Mouse (Mus musculus) mesoderm, embryonic 11.5 days (tissue): ENCODE data around the gene Ptprm.

Source experiments
- DNase-seq: peaks from one replicate; pipeline ENCODE4 v3.0.0-alpha.2; 2012; ENCODE audit warnings: low read depth, low spot score

Gene Ptprm

DNA sequence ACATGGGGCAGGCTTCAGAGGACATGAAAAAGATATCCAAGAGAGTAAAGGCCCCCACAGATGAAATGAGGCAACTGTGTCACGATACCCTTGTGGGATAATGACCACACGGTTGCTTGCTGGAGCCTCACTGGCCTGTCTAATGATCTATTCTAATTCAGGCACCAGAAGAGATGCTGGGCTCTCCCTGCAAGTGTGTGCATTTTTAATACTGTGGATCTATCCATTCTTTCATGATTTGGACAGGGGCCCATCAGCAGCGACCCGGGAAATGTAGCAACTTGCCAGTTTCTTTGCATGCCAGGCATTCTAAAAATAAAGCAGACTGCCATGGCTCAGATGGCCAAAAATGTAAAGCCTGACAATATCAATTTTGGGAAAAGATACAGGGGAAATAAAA is 280.7 kb downstream of the Ptprm start:
- DNase-seq, result no peak

DNA sequence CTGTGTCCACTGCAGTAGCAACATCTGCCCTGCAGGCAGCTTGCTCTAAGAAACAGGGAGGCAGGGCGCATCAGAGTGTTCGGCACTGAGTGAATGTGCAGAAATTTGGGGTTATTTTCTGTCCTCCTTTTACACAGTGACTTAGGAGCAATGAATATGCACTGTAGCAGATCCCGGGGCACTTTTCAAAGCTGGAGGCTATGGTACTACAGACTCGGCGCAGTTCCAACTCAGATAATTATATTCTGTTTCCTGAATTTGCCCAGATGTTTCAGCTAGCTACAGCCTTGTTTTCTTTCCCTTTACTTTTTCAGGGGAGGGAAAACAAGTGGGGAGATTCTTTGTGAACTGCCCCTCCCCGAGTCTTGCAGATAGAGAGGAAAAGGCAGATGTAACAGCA is 281.1 kb downstream of the Ptprm start:
- DNase-seq, result no peak

DNA sequence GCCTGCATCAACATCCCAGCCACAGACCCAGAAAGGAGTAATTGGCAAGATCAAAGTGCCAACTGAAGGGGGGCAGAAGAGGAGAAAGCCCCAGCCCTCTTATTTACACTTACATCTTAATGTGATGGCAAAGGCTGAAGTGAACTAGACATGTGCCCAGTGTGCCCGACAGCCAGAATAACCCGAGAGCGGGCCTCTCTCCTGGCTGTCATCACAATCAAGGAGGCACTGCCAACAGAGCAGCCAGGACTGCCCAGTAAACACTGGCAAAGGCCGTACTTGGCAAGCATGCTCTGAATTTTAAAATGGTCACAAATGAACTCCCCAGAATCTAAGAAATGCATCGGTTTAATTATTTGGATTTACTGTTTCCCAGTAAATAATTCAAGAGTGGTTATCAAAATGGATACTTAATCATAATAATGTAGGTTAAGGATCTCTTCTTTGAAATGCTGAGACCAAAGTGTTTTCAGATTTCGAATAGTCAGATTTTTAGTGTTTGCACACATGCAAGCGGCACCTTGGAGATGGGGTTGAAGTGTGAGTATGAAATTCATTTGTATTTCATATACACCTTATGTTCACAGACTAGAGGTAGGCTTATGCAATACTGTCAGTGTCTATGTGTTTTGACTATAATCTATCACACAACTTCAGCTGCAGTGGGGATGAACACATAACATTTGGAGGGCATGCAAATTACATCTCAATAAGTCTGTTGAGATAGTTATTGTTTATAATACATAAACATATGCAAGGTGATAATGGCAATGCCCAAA is 282.8 kb downstream of the Ptprm start:
- no peak for DNase-seq

DNA sequence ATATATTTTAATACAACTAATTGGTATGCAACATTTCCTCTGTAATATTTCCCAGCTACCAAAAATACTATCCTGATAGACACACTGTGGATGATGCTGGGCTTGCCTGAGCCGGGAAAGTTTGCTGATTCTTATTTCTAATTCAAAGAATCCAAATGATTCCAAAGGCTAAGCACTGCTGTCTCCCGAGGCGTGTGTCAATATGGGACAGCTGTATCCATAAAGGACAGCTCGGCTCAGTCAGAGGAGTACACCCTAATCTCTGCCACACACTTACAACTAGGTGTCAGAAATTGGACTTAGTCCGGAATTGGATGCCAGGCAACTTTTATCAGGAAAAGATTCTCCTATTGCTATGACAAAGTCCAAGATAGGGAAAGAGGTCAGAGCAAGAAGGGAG is 290.6 kb downstream of the Ptprm start:
- DNase-seq, result no peak

- no peak for DNase-seq
Measured at GRCm38 (mm10) chr17:67055681-67056080, 298.6 kb downstream of the Ptprm start.

- no peak for DNase-seq
Measured at GRCm38 (mm10) chr17:67054202-67054601, 300.1 kb downstream of the Ptprm start.

- no peak for DNase-seq
Measured at GRCm38 (mm10) chr17:67052624-67053314, 301.5 kb downstream of the Ptprm start.

DNA sequence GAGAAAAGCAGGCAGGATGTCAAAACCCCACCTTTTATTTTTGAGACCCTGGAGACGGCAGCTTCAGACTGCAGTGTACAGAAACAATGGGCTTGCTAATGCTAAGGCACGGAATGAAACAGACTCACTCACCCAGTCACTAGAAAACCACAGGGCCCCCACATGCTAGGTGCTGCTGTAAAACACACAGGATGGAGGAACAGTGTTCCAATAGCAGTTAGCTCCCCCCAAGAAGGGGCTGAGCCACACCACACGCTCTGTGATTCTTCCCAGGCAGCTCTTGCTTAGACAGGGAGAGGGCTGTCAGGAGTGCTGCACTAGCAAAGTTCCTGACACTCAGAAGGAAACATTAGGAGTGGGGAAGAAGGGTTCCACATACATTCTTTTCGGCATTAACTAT is 306.6 kb downstream of the Ptprm start:
- no peak for DNase-seq

- DNase-seq, result no peak
Measured at GRCm38 (mm10) chr17:67038558-67038957, 315.7 kb downstream of the Ptprm start.

GRCm38 (mm10) chr17:67033547-67033946 is 320.7 kb downstream of the Ptprm start:
- DNase-seq, result no peak

DNA sequence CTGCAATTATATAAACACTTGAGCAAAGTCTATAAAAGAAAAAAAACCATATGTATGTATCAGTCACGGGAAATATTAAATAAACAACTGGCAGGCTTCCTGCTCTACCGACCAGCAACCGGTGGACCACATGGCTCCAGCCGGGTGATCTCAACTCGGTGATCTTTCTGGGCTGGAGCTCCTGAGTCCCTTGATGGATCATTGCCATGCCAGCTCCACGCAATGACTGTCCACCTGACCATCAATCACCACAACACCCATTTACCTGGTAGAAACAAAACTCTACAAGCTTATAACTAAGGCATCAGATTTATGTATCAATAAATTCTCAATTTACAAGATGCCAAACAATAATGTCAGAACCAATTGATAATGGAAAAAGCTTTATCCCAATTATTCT is 322.2 kb downstream of the Ptprm start:
- DNase-seq, result no peak

GRCm38 (mm10) chr17:67031341-67031740 is 322.9 kb downstream of the Ptprm start:
- no peak for DNase-seq

- DNase-seq, result no peak
Measured at GRCm38 (mm10) chr17:67027274-67027673, 327.0 kb downstream of the Ptprm start.

GRCm38 (mm10) chr17:67016501-67016900 is 337.8 kb downstream of the Ptprm start:
- DNase-seq, result no peak

DNA sequence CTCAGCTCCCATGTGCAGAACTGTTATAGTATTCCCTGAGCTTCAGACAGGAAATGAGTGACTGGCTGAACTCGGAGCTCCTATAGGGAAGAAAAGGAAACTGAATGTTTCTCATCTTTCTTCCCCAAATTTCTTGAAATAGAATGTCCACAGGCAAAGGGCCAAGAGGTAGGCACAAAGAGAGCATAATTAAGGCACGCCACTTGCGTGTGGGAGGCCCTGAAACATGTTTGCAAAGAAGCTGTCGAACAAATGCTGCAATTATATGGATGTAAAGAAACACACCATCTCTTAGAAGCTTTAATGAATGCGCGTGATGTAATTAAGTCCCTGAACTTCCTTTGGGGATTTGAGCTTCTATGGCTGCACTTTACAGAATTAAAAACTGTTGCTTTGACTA is 341.0 kb downstream of the Ptprm start:
- no peak for DNase-seq

- no peak for DNase-seq
Measured at GRCm38 (mm10) chr17:67011836-67012583, 342.2 kb downstream of the Ptprm start.

- DNase-seq, result no peak
Measured at GRCm38 (mm10) chr17:67010136-67010535, 344.1 kb downstream of the Ptprm start.

DNA sequence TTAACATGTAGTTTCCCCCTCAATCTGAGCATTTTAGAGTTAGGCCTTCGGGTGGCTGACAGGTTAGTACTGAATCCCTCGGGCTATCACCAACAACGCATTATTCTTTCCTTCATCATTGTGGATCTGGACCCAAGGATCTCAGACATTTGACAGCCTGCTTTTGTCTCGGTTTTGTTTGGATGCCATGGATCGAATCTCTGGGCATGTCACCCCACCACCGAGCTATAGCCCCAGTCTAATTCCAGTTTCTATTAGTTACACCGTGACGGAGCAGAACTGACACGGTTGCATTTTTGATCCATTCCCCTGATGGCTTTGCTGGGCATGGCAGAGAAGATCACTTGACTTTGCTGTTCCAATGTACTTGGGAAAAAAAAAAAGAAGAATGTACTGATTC is 346.1 kb downstream of the Ptprm start:
- DNase-seq, result no peak

DNA sequence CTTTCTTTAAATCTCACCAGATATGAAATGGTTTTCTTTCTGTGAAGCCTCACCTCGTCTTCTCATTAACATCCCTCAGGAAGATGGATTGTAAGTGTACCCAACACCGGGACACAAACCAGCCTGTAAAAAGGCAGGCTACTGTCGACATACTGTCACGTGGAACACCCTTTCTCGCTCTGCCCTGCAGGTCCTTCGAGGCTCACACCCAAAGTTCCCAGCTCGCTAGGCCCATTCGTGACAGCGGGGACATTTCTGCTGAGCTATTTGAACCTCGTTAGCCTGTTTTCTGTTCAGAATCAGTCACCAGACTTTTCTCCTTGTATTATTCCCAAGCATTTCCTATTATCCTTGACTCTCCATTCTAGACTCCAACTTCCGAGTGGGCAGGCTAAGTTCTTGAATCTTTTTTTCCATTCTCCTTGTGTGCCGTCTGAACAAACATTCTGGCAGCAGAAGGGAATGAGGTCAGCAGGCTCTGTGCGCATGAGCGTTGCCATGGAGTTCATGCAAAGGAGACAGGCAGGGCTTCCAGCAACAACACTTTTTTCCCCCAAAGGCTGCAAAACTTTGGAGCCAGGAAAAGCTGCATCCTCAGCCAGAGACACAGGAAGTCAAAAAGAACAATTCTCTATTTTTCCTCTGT is 347.4 kb downstream of the Ptprm start:
- DNase-seq, result peak; percentile 39

GRCm38 (mm10) chr17:66996882-66997281 is 357.4 kb downstream of the Ptprm start:
- no peak for DNase-seq

- no peak for DNase-seq
Measured at GRCm38 (mm10) chr17:66996016-66996415, 358.2 kb downstream of the Ptprm start.

- no peak for DNase-seq
Measured at GRCm38 (mm10) chr17:66991815-66992214, 362.4 kb downstream of the Ptprm start.
